Mouse (Mus musculus): ENCODE measurements around the gene Grm6.

Gene Grm6

DNA sequence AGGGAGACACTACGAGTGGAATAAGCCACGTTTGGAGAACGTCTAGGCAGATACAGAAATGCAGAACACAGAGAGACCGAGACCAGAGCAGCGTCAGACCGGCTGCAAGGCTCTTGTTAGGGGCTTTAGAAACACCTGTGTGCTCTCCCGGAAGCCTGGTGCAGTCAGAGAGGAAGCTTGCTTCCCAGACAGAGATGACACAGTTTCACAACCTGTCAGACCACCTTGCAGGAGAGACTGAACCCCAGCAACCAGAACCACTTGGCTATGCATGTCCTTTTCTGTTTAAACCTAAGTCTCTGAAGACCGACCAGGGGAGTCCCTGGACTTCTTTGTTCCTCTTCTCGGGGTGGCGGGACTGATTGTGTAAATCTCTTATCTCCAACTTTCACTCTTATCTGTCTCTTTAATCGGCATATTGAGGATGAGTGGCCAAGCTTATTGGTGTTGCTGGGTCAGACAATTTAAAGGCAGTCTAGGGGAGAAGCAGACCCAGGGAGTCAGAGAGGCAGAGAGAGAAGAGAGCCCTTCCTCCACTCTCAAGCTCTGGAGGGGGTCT lies at the start of gene Grm6:
Gene Grm6 (plus strand): TSS at position 509 of the 559 bp plus-strand sequence.
- CTCF ChIA-PET = no interaction called here

DNA sequence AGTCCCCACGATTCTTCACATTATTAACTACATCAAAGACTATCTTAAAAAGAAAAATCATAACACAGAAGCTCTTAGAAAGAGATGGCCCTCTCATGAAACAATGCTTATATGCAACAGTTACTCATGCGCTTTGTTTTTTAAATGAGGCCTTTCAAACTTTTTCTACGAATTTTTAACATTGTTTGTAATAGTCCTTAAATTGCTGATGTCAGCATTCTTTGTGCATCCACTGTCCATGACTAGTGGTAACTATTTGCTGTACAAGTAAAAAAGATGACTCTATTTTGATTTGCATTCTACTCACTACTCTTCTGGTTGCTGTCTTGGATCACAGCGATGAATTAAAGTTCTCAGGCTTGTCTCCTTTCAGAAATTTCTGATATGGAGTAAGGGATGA lies 36.3 kb upstream of the Grm6 start:
- CTCF ChIA-PET = no interaction called here

DNA sequence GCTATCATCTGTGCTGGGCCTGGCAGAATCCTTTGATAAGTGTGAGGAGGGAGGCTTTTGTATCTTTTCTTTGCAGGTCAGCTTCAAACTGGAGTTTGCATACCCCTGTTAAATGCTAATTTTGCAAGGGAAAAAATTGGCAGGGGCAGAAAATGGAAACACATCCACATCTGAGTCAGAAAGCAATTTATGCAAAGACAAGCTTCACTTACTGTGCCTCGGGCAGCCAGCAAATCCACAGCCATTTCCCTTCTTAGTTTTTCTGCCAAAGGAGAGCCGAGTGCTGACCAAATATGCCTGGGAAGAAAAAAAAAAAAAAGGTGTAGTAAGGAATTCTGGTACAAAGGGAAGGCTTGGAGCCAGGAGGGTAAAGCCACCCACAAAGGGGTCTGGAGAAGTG lies 24.3 kb upstream of the Grm6 start:
- CTCF ChIA-PET = no interaction called here

DNA sequence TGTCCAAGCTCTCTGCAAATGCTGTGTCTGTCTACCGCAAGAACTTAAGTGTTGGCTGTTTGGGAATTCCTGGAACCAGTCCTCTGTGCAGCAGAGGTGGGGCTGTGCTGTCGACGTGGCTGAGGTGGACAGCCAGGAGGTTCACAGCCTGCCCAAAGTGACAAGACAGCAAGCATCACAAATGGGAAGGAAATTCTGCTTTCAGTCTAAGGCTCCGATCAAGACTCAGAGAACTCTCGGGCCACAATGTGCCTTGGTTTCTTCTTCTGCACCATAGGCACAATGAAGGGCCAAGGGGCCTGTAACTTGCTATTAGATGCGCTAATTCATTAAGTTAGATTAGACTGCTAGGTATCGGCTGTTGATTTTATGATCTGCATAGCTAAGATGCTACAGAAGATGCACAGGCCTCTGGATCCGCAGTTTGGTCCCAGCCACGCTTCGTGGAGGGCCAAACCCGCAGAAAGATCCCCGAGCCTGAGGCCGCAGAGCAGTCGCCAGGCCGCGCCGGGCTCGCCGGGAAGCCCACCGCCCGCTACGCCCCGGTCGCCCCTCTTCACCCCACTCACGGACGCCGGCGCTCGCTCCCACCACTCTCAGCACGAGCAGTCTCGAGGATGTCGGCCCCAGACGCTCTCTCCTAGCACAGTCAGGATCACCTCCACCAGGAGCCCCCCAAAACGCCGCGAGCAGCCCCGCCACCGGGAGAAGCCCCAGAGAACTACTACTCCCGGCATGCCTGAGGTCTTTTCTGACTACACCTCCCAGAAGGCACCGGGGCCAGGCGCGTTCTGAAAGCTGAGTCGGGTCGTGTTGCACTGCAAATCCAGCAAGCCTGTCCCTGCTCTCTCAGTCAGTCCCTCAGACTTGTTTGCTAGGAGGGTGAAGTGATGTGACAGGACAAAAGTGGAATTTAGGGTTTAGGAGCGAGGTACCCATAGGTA lies 23.2 kb upstream of the Grm6 start, which contains the start of gene Zfp354c:
Gene Zfp354c (minus strand): TSS at position 715 of the 944 bp plus-strand sequence.
- CTCF ChIA-PET = no interaction called here

DNA sequence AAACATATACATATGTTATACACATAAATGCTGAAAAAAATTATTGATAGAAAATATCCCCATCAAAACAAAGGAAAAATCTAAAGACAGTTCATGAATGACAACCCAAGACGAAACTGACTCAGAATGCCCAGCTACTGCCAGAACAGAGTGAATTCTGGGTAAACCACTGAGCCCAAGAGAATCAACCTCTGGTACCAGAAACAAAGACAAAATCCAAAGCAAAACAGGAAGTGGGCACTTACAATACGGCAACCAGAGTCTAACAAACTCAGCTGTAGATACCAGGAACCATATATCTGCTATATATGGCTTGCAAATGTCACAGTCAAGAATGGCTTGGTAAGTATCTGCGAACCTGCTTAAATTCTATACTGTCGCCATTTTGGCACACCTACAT lies 14.8 kb upstream of the Grm6 start:
- CTCF ChIA-PET = no interaction called here

DNA sequence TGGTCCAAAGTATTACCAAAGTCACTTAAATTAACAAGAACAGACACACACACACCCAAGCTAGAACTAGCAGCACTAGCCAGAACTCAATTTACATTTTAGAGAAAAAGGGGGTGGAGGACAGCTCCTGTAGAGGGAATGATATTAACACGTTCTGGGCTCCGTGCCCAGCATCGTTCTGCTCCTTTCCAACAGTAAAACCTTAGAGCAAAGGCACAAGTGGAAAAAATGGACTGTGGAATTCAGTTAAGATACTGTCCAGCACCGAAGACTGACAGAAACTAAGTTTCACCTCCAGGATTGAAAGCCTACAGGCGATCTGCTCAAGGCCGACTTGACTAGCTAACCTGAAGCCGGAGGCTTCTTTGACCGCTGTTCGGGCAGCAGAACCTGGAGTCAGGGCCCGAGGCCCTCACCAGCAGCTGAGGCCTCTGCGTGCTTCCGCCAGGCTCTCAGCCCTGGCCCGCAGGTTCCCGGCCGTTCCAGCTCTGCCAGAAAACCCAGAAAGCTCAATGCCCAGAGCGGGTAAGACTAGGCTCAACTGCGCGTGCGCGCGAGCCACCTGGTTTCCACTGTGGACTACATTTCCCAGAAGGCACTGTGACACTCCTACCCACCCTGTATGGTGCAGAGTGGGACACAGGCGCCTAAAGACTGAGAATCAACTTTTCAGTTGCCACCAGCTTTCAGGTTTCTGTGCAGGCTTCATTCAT lies 9.3 kb upstream of the Grm6 start, which contains the start of gene Zfp879:
Gene Zfp879 (minus strand): TSS at position 530 of the 713 bp plus-strand sequence.
- CTCF ChIA-PET = no interaction called here

DNA sequence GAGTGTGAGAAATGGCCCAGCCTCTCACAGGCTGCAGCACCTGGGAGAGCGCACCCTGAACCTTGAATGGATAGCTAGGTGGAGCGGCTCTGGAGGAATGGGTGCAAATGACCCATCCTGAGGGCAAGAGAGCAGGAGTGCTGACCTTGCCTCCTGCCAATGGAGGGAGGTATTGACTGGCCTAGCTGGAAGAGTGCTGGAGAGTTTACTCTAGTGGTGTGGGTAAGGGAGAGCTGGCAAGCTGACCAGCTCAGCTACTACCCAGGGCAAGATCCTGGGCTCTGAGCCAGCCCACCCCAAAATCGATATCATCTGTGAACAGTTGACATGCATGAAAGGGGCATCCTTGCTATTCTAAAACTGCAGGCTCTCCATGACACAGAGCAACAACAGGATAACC lies 4.5 kb upstream of the Grm6 start:
- CTCF ChIA-PET = no interaction called here

DNA sequence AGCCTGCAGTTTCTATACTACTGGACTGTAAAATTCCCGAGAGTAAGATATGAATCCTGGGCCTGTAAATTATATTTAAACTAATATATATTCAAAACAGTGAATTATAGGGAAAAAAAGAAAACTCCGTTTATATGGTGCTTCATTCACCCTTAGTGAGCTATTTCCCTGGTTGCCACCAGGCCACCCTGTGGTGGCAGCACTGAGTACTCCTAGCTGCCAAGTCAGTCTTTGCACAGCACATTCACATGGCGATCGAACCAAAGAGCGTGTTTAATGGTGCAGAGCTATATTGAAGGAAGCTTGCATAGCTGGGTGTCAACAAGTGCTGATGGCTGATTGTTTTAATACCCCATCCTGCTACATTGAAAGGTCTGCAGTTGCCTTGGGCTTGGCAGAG lies 3.4 kb upstream of the Grm6 start:
- CTCF ChIA-PET = no interaction called here

DNA sequence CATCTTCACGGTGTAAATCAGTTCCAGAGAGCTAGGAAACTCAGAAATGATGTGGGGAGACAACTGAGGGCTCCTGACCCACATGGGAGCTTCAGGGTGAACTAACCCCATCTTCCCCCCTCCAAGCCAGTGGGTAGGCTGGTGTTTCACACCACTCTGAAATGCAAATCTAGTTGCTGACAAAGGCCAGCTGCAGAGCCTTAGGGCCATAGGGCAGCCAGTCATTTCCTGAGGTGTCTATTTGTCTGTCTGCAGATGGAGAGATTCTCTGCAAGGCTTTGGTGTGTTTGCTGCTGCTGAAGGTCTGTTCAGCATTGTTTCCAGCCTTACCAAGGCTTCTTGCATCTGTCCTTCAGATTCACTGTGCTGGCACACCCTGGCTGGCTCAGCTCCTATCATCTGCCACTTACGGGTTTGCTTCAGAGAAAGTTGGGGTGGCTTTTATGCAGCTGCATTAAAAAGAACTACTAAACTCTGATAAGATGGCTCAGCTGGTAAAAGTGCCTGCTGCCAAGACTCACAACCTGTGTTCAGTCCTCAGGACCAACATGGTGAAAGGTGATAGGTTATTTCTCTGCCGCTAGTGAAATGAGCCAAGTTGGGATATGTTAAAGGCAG lies 1.9 kb upstream of the Grm6 start:
- CTCF ChIA-PET = no interaction called here

DNA sequence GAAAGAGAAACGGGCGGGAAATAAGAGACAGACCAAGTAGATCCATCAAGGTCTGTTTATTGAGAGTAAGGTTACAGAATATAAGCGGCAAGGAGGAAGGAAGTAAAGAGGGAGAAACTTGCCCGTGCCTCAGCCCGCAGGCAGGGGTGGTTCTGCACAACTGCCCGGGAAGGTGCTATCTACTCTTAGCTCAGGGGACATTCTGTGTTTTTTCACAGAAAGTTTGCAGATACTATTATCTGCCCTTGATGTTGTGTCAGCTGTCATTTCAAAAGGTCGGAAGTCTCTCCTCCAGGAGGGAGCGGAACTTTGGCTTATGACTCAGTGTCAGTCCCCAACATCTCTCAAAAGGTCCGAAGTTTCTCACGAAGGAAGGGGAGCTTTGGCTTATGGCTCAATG lies 1.2 kb upstream of the Grm6 start:
- CTCF ChIA-PET = no interaction called here

DNA sequence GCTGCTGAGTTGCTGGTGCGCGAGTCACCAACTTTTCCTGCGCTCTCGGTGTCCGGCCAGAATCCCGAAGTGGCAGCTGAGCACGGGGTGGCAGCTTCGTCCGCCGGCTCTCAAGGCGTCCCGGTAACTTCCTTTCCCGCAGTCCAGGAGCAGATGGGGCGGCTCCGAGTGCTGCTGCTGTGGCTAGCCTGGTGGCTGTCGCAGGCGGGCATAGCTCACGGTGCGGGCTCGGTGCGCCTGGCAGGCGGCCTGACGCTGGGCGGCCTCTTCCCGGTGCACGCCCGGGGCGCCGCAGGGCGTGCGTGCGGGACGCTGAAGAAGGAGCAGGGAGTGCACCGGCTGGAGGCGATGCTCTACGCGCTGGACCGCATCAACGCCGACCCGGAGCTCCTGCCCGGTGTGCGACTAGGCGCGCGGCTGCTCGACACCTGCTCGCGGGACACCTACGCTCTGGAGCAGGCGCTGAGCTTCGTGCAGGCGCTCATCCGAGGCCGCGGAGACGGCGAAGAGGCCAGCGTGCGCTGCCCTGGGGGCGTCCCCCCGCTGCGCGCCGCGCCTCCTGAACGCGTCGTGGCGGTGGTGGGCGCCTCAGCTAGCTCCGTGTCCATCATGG lies 610 bp downstream of the Grm6 start:
- CTCF ChIA-PET = interaction anchor here (0.6 kb wide), 1 partner anchor 63 kb away, joined by 8 read pairs; no protein-coding TSS in a partner anchor

DNA sequence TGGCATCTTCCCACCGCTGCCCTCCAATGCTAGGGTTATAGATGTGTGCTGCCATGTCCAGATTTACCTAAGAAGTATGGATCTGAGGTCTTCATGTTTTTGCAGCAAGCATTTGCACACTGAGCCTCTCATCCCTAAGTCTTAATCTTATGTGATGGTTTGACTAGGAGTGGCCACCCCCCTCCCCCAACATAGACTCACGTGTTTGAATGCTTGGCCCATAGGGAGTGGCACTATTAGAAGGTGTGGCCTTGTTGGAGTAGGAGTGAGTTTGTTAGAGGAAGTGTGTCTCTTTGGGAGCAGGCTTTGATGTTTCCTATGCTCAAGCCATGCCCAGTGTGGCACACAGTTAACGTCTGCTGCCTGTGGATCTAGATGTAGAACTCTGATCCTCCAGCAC lies 28.2 kb downstream of the Grm6 start:
- CTCF ChIA-PET = no interaction called here

DNA sequence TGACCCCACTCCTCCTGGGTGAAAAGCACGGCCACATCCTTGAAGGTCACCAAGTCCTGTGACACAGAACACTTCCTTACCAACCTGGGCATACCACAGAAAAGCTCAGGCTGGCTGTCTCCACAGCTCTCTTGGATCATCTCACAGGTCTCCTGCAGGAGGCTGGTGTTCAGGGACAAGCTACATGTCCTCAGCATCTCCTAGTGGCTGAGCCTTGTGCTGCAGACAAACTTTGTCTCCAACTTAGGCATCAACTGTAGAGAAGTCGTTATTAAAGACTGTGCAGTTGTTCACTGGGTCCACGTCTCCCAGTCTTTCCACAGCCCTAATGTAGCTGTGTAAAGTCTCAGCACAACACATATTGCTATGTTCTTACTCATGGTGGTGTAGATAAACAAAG lies 33.3 kb downstream of the Grm6 start:
- CTCF ChIA-PET = no interaction called here

DNA sequence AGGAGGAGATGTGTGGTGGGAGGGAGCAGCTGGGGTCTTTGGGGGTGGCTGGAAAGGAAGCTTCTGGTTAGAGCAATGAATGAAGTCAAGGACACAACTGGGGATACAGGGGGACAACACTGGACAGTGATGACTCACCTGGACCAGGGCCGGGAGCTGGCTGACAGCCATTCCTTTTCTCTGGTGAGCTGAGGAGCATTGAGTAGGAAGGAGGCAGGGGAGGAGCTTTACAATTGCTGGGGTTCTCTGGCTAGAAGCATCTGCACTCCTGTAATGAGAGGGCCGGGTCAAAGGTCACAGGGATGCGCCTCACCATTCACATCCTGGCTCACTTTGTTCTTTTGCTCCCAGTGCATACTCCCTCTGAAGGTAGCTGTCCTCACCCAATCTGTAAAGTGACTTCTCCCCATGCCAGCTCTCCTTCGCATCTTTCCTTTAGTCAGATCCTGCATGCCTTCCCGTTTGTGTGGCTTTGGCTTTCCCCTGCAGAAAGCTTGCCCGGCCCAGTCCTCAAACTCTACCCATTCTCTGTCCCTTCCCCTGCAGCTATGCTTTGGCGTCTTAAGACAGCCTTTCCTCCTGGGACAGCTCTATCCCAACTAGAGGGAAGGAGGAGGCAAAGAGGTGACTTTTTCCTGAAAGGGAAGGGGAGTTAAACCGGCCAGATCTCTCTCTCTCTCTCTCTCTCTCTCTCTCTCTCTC lies 35.9 kb downstream of the Grm6 start:
- CTCF ChIA-PET = no interaction called here

DNA sequence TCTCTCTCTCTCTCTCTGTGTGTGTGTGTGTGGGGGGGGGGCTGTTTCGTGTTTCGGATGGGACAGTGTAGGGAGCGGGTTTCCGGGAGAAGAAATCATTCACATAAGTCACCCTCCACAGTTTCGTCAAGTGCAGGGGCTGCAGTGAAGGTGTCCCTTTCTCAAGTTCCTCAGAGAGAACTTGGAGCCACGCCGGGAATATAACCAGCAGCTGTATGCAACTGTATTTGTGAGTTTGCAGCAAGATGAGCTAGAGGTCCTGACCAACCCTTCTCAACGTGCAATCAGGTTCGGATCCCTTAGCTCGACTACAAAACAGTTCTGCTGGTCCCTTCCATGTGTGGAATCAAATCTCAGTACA lies 36.4 kb downstream of the Grm6 start:
- CTCF ChIA-PET = no interaction called here

DNA sequence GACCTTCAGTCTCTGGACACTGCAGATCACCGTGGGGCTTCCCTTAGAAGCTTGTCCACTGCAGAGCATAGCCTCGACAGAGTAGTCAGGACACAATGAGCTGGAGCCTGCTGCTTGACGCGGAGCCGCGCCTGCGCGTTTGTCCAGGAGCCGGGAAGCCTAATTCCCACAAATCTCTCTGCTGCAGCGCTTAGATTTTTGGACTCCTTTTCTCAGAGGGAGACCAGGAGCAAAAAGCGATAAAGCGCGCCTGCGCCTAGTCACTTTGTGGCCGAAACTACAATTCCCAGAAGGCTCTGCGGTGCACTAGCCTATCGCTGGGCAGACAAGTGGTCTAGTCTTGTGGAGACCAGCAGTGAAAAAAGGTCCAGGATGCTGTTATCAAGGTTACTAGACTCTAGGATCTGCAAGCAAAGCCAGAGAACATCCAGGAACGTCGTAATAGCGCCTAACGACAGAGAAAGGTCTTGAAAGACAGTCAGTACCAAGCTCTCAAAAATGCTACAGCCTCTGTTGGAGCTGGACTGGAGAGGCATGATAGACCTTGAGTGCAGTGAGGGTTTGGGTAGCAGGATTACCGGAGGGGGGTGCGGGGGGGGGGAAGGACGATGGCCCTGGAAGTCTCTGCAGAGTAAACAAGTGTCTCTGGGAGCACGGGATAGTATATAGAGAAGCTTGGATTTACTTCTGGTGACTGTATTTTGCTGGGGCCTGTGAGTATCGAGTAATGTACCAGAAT lies 37.1 kb downstream of the Grm6 start, which contains the start of gene Zfp454:
Gene Zfp454 (minus strand): TSS at position 262 of the 739 bp plus-strand sequence.
- CTCF ChIA-PET = no interaction called here

DNA sequence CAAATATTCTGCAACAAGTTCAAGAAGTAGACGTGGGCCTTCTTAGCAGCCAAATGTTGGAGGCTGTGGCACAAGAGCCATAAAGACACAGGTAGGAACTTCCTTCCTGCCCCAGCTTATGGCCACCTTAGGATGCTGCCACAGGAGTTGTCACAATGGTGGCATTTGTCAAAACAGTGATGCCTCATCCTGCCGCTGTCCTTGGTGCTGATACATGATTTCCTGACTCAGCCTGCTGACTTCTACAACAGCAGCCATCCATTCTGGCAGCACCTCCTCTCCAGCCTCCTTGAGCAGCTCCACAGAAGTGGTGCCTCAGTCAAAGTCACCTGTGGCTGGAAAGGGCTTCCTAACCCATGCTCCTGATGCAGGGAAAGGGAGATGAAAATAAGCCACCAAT lies 42.0 kb downstream of the Grm6 start:
- CTCF ChIA-PET = no interaction called here

DNA sequence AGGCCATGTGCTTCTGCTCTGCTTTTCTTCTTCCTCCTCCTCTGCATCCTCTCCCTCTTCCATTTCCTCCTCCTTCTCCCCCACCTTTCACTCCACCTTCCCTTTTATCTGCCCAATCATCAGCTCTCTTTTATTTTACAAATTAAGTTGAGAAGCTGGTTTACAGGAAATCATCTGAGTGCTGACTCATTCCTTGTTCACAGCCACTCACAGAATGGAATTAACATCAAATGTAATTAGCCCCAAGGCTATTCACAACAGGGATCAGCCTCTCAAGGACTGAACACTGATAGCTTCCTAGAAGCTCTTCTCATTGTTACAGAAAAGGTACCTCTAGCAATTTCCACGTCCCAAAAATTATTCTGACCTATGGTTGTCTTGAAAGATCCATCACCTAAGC lies 46.9 kb downstream of the Grm6 start:
- CTCF ChIA-PET = no interaction called here

DNA sequence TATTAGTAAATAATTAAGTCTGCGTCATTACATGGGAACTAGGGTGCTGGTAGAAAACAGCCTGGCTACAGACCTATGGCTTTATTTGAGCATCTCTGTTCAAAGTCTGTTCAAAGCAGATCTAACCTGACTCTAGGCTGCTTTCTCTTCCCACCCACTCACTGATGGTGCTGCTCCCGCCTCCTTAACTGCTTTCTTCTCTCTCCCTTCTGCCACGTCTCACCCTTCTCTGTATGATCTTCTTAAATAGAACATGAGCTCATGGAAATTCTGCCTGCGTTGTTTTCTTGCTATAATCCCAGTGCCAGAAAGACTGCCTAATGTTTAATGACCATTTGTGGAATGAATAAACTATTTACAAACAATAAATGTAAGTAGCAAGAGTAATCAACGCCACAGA lies 57.7 kb downstream of the Grm6 start:
- CTCF ChIA-PET = no interaction called here

DNA sequence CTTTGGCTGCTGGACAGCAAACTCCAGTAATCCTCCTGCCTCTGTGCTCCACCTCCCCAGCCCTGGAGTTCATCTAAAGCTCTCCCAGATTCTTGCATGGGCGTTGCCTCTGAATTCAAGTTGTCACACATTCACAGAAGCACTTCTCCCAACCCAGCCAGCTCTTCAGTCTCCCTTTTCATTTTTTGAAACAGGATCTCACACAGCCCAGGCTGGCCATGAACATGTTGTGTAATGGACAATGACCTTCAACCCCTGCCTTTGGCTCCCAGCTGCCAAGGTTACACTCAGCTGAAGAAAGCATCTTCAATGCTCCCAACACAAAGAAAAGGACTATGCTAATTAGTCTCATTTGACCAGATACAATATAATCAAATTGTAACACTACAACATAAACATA lies 62.8 kb downstream of the Grm6 start:
- CTCF ChIA-PET = interaction anchor here (0.9 kb wide), 1 partner anchor 25 kb away, joined by 4 read pairs; no protein-coding TSS in a partner anchor

All from spleen, embryonic (tissue).